Mouse (Mus musculus): ENCODE results near the gene Lcn10. TPM values are rescaled to one million over a fixed set of nuclear protein-coding genes. Genes with fewer than 3 reads are reported as not detected.
"Not testable (repeated sequence)": the region's sequence is repeated elsewhere in the genome, so short reads cannot be mapped to it uniquely, and the experiment has no call there.

Lcn10 gene
- total and polyA plus RNA-seq, 3 experiments: not detected

DNA sequence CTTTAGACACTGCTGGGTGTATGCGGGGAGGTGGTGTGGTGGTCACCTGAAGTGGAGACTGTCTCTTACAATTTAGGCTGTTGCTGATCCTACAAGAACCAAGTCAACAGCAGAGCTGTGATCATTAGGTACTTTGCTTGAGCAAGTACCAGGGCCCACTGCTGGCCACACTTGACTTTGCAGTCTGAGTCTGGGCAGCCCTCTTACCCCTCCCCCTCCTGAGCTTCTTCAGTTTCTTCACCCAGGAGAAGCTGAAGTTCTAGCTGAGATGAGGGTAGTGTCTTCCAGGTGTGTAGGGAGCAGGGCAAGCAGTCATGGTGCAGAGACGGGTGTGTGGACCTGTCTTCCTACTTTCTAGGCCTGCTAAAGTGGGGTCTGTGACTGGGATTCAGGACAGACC, 25.6 kb downstream of the Lcn10 start:
- no peak for DNase-seq (ENCODE audit: low spot score)
- Histone ChIP-seq H3K27me3 (ENCODE audit: insufficient read depth, low read length) (peaks cover 9% of the 10 kb centered on the region), H3K9me3 (replicated peaks) (no peaks in the 10 kb centered on the region), H3K4me1 (ENCODE audit: insufficient read depth, low read depth, low read length) (no peaks in the 10 kb centered on the region), H3K36me3 (replicated peaks) (no peaks in the 10 kb centered on the region), H3K4me3 (ENCODE audit: low read depth, low read length) (no peak overlapping the region)
- TF ChIP-seq GATA1 (IDR thresholded peaks at IDR 0.05; ENCODE audit: borderline replicate concordance, low read length) (no peak), POLR2AphosphoS5 (IDR thresholded peaks at IDR 0.05; ENCODE audit: insufficient replicate concordance, low read depth, low read length) (no peak), CTCF (IDR thresholded peaks at IDR 0.05; ENCODE audit: low read depth, low read length) (no peak), GATA2 (IDR thresholded peaks at IDR 0.05; ENCODE audit: borderline replicate concordance, low read depth, low read length) (no peak), TAL1 (conservative IDR thresholded peaks at IDR 0.05; ENCODE audit: low read depth, low read length) (no peak)
- no peak for ATAC-seq (ENCODE audit: extremely low read depth, insufficient number of reproducible peaks, low FRiP score, poor library complexity, severe bottlenecking)

DNA sequence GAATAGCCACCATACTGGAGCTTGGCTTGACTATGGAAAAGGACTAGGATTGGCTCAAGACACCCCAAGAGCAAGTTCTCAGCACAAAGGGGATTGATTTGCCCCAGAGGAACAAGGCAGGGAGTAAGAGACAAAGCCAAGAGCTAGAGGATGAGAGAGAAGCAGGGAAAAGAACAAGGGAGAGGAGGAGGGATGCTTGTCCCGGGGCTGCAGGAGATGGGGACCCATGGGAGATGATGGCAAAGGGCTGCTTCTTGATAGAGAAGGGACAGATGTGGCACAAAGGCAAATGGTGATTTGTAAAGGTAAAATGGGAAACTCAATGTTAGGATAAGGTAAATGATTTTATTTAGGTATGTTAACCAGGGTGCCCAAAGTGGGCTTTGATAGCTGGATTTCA, 26.5 kb downstream of the Lcn10 start:
- H3K4me3 ChIP-seq (ENCODE audit: low read depth, low read length); H3K27me3 ChIP-seq (ENCODE audit: insufficient read depth, low read length); ATAC-seq (ENCODE audit: extremely low read depth, insufficient number of reproducible peaks, low FRiP score, poor library complexity, severe bottlenecking); H3K9me3 ChIP-seq (replicated peaks); H3K4me1 ChIP-seq (ENCODE audit: insufficient read depth, low read depth, low read length); DNase-seq (ENCODE audit: low spot score); H3K36me3 ChIP-seq (replicated peaks): not testable (repeated sequence)

DNA sequence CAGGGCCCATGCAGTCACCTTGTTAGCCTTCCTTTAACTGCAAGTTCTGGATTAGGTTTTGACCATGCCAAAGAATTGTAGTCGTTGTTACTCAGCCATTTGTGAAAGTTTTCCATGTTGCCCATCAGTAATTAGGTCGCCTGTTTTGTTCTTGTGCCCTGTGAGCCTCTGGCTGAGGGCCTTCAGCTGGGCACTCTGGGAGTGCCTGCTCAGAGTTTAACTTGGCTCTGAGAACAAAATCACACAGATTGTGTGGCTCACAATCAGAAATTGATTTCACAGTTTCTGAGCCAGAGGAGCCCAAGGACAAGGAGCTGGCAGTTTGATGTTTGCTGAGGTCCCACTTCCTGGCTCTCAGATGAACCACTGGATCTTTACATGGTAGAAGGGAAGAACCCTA, 27.3 kb downstream of the Lcn10 start:
- H3K36me3 ChIP-seq (replicated peaks); ATAC-seq (ENCODE audit: extremely low read depth, insufficient number of reproducible peaks, low FRiP score, poor library complexity, severe bottlenecking); H3K4me3 ChIP-seq (ENCODE audit: low read depth, low read length); H3K9me3 ChIP-seq (replicated peaks); H3K4me1 ChIP-seq (ENCODE audit: insufficient read depth, low read depth, low read length); DNase-seq (ENCODE audit: low spot score): not testable (repeated sequence)
- peaks cover 14% of the 10 kb centered on the region for H3K27me3 ChIP-seq (ENCODE audit: insufficient read depth, low read length)

DNA sequence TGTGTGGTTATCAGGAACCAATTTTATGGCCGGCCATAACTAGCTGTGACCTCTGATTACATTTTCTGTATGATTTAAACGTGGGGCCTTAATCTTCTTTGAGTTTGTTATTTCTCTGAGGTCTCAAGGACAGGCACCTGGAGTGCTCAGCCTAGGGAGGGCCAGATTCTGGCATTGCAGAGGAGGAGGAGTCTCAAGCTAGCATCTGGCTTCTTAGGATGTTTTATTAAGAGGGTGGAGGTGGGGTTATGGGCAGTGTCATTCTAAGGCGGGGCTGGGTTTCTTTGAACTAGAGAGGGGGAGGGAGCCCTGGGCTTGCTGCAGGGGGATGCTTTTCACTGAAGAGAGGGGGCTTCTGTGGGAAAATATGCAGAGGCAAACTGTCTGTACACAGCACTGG, 29.1 kb downstream of the Lcn10 start:
- not testable (repeated sequence) for H3K4me3 ChIP-seq (ENCODE audit: low read depth, low read length); DNase-seq (ENCODE audit: low spot score); ATAC-seq (ENCODE audit: extremely low read depth, insufficient number of reproducible peaks, low FRiP score, poor library complexity, severe bottlenecking); H3K36me3 ChIP-seq (replicated peaks); H3K9me3 ChIP-seq (replicated peaks); H3K4me1 ChIP-seq (ENCODE audit: insufficient read depth, low read depth, low read length)
- peaks cover 11% of the 10 kb centered on the region for H3K27me3 ChIP-seq (ENCODE audit: insufficient read depth, low read length)

DNA sequence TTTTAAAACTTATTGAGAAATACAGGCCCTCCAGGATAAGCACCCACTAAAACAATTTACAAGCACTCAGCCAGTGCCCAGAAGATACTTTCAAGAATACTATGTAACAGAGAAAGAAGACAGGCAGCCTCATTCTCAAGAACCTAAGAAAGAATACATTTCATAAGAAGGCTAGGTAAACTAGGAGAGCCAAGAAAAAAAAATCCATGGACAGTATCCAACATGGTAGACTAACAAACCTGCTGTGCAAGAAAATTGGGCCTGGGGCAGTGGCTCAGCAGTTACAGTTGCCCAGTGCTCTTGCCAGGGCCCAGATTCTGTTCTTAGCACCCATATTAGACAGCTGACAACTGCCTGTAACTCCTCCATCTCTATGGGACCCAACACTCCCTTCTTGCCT, 34.7 kb downstream of the Lcn10 start:
- ATAC-seq (ENCODE audit: extremely low read depth, insufficient number of reproducible peaks, low FRiP score, poor library complexity, severe bottlenecking) (no peak), DNase-seq (ENCODE audit: low spot score) (no peak)
- Histone ChIP-seq H3K9me3 (replicated peaks) (no peaks in the 10 kb centered on the region), H3K4me1 (ENCODE audit: insufficient read depth, low read depth, low read length) (no peaks in the 10 kb centered on the region), H3K27me3 (ENCODE audit: insufficient read depth, low read length) (peaks cover 5% of the 10 kb centered on the region), H3K36me3 (replicated peaks) (no peaks in the 10 kb centered on the region), H3K4me3 (ENCODE audit: low read depth, low read length) (no peak overlapping the region)
- TF ChIP-seq TAL1 (conservative IDR thresholded peaks at IDR 0.05; ENCODE audit: low read depth, low read length) (no peak), GATA2 (IDR thresholded peaks at IDR 0.05; ENCODE audit: borderline replicate concordance, low read depth, low read length) (no peak), CTCF (IDR thresholded peaks at IDR 0.05; ENCODE audit: low read depth, low read length) (no peak), GATA1 (IDR thresholded peaks at IDR 0.05; ENCODE audit: borderline replicate concordance, low read length) (no peak), POLR2AphosphoS5 (IDR thresholded peaks at IDR 0.05; ENCODE audit: insufficient replicate concordance, low read depth, low read length) (no peak)

DNA sequence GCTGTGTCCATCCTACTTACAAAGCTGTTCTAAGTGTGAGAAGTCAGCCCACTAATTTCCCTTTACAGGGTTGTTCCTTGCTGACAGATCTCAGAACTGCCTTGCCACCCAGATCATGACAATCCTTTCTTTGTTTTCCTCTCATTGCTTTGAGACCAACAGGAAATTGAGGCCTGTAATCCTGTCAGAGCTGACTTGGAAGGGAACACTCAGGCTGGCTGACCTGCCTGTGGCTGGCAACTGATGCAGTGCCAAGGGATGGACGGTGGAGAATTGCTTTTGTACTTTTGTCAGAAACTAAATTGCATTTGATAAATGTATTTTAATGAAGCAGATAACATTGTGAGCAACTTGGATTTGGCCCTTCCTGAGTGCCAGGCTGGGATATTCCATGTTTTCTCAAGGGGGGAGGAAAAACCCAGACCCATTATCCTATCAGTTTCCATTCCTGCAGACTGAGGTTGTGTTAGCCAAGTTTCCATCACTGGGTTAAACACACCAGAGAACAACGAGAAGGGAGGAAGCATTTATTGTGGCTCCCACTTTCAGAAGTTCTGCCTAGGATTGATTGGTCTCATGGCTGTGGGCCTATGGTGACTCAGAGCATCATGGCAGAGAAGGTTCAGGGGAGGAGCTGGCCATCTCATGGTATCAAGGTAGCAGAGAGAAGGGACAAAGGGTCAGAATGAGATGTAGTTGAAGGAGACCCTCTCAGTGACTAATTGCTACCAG, 50.8 kb downstream of the Lcn10 start:
- no peak for ATAC-seq (ENCODE audit: extremely low read depth, insufficient number of reproducible peaks, low FRiP score, poor library complexity, severe bottlenecking)
- Histone ChIP-seq H3K27me3 (ENCODE audit: insufficient read depth, low read length) (0 out of 2 replicates have a peak, but pooled peaks cover 2% of the 10 kb centered on the region), H3K4me3 (ENCODE audit: low read depth, low read length) (no peak overlapping the region)

More for the DNA sequence above, 50.8 kb downstream of the Lcn10 start:
- peaks cover 2% of the 10 kb centered on the region; the same call in 1 of the 2 replicates for H3K9me3 ChIP-seq (replicated peaks)
- no peaks in the 10 kb centered on the region for H3K36me3 ChIP-seq (replicated peaks)
- no peak for TF ChIP-seq TAL1 (conservative IDR thresholded peaks at IDR 0.05; ENCODE audit: low read depth, low read length)
- no peak for TF ChIP-seq POLR2AphosphoS5 (IDR thresholded peaks at IDR 0.05; ENCODE audit: insufficient replicate concordance, low read depth, low read length)
- no peak for TF ChIP-seq GATA2 (IDR thresholded peaks at IDR 0.05; ENCODE audit: borderline replicate concordance, low read depth, low read length)
- no peak for TF ChIP-seq GATA1 (IDR thresholded peaks at IDR 0.05; ENCODE audit: borderline replicate concordance, low read length)
- no peak for TF ChIP-seq CTCF (IDR thresholded peaks at IDR 0.05; ENCODE audit: low read depth, low read length)
- no peak for DNase-seq (ENCODE audit: low spot score)
- no peaks in the 10 kb centered on the region for H3K4me1 ChIP-seq (ENCODE audit: insufficient read depth, low read depth, low read length)

Other genes with a start within 250 kb of the Lcn10 start
Only the 20 nearest of the 28 such genes appear.
- gene Traf2, start 135.8 kb upstream of the Lcn10 start, total RNA-seq (2014; fragmentation: Nextera tagmentation): 7.1 and 7.9 TPM in 2 replicates
- 18.1 and 19.1 TPM in 2 replicates for gene Traf2, start 135.8 kb upstream of the Lcn10 start, total RNA-seq (2017)
- gene Traf2, start 135.8 kb upstream of the Lcn10 start, polyA plus RNA-seq (2012): 5.4 and 7.8 TPM in 2 replicates
- 102 and 126 TPM in 2 replicates for gene Edf1, start 124.9 kb upstream of the Lcn10 start, total RNA-seq (2014; fragmentation: Nextera tagmentation)
- gene Edf1, start 124.9 kb upstream of the Lcn10 start, total RNA-seq (2017): 91.0 and 109 TPM in 2 replicates
- gene Edf1, start 124.9 kb upstream of the Lcn10 start, polyA plus RNA-seq (2012): 570 and 701 TPM in 2 replicates
- gene Mamdc4, start 107.9 kb upstream of the Lcn10 start, total RNA-seq (2014; fragmentation: Nextera tagmentation): 0.58 and 4.3 TPM in 2 replicates
- gene Mamdc4, start 107.9 kb upstream of the Lcn10 start, total RNA-seq (2017): 1.9 and 5.5 TPM in 2 replicates
- 1.4 and 1.6 TPM in 2 replicates for gene Mamdc4, start 107.9 kb upstream of the Lcn10 start, polyA plus RNA-seq (2012)
- 1.4 and 2.1 TPM in 2 replicates for gene Phpt1, start 107.5 kb upstream of the Lcn10 start, total RNA-seq (2014; fragmentation: Nextera tagmentation)
- 7.1 and 12.5 TPM in 2 replicates for gene Phpt1, start 107.5 kb upstream of the Lcn10 start, total RNA-seq (2017)
- gene Phpt1, start 107.5 kb upstream of the Lcn10 start, polyA plus RNA-seq (2012): 6.5 and 9.5 TPM in 2 replicates
- 0.63 and 1.1 TPM in 2 replicates for gene Ajm1, start 101.0 kb upstream of the Lcn10 start, total RNA-seq (2014; fragmentation: Nextera tagmentation)
- 0.05 TPM in 1 of 2 replicates, not detected in the other for gene Ajm1, start 101.0 kb upstream of the Lcn10 start, total RNA-seq (2017)
- 0.32 and 0.35 TPM in 2 replicates for gene Ajm1, start 101.0 kb upstream of the Lcn10 start, polyA plus RNA-seq (2012)
- 73.4 and 74.9 TPM in 2 replicates for gene Rabl6, start 74.2 kb upstream of the Lcn10 start, total RNA-seq (2014; fragmentation: Nextera tagmentation)
- gene Rabl6, start 74.2 kb upstream of the Lcn10 start, total RNA-seq (2017): 41.5 and 43.2 TPM in 2 replicates
- 79.9 and 82.4 TPM in 2 replicates for gene Rabl6, start 74.2 kb upstream of the Lcn10 start, polyA plus RNA-seq (2012)
- not detected in 2 replicates for gene Ccdc183, start 65.0 kb upstream of the Lcn10 start, total RNA-seq (2014; fragmentation: Nextera tagmentation)
- 0.05 TPM in 1 of 2 replicates, not detected in the other for gene Ccdc183, start 65.0 kb upstream of the Lcn10 start, total RNA-seq (2017)
- gene Ccdc183, start 65.0 kb upstream of the Lcn10 start, polyA plus RNA-seq (2012): not detected in 2 replicates
- gene Tmem141, start 60.7 kb upstream of the Lcn10 start, total RNA-seq (2014; fragmentation: Nextera tagmentation): not detected in 2 replicates
- gene Tmem141, start 60.7 kb upstream of the Lcn10 start, total RNA-seq (2017): not detected in 2 replicates
- not detected in 2 replicates for gene Tmem141, start 60.7 kb upstream of the Lcn10 start, polyA plus RNA-seq (2012)
- gene Fcna, start 54.7 kb upstream of the Lcn10 start, total RNA-seq (2014; fragmentation: Nextera tagmentation): not detected in 2 replicates
- not detected in 2 replicates for gene Fcna, start 54.7 kb upstream of the Lcn10 start, total RNA-seq (2017)
- not detected in 2 replicates for gene Fcna, start 54.7 kb upstream of the Lcn10 start, polyA plus RNA-seq (2012)
- gene Lcn8, start 29.6 kb upstream of the Lcn10 start, total RNA-seq (2014; fragmentation: Nextera tagmentation): not detected in 2 replicates
- not detected in 2 replicates for gene Lcn8, start 29.6 kb upstream of the Lcn10 start, total RNA-seq (2017)
- gene Lcn8, start 29.6 kb upstream of the Lcn10 start, polyA plus RNA-seq (2012): not detected in 2 replicates
- not detected in 2 replicates for gene Lcn5, start 24.8 kb upstream of the Lcn10 start, total RNA-seq (2014; fragmentation: Nextera tagmentation)
- not detected in 2 replicates for gene Lcn5, start 24.8 kb upstream of the Lcn10 start, total RNA-seq (2017)
- not detected in 2 replicates for gene Lcn5, start 24.8 kb upstream of the Lcn10 start, polyA plus RNA-seq (2012)
- not detected in 2 replicates for gene Lcn6, start 5.9 kb upstream of the Lcn10 start, total RNA-seq (2014; fragmentation: Nextera tagmentation)
- gene Lcn6, start 5.9 kb upstream of the Lcn10 start, total RNA-seq (2017): not detected in 2 replicates
- not detected in 2 replicates for gene Lcn6, start 5.9 kb upstream of the Lcn10 start, polyA plus RNA-seq (2012)
- not detected in 2 replicates for gene Obp2a, start 17.3 kb downstream of the Lcn10 start, total RNA-seq (2014; fragmentation: Nextera tagmentation)
- not detected in 2 replicates for gene Obp2a, start 17.3 kb downstream of the Lcn10 start, total RNA-seq (2017)
- gene Obp2a, start 17.3 kb downstream of the Lcn10 start, polyA plus RNA-seq (2012): not detected in 2 replicates
- not detected in 2 replicates for gene Bmyc, start 24.0 kb downstream of the Lcn10 start, total RNA-seq (2014; fragmentation: Nextera tagmentation)
- not detected in 2 replicates for gene Bmyc, start 24.0 kb downstream of the Lcn10 start, total RNA-seq (2017)
- gene Bmyc, start 24.0 kb downstream of the Lcn10 start, polyA plus RNA-seq (2012): not detected in 2 replicates
- gene Obp2b, start 54.3 kb downstream of the Lcn10 start, total RNA-seq (2014; fragmentation: Nextera tagmentation): not detected in 2 replicates
- gene Obp2b, start 54.3 kb downstream of the Lcn10 start, total RNA-seq (2017): not detected in 2 replicates
- not detected in 2 replicates for gene Obp2b, start 54.3 kb downstream of the Lcn10 start, polyA plus RNA-seq (2012)
- gene Lcn3, start 82.8 kb downstream of the Lcn10 start, total RNA-seq (2014; fragmentation: Nextera tagmentation): not detected in 2 replicates
- not detected in 2 replicates for gene Lcn3, start 82.8 kb downstream of the Lcn10 start, total RNA-seq (2017)
- gene Lcn3, start 82.8 kb downstream of the Lcn10 start, polyA plus RNA-seq (2012): not detected in 2 replicates
- not detected in 2 replicates for gene Lcn11, start 94.3 kb downstream of the Lcn10 start, total RNA-seq (2014; fragmentation: Nextera tagmentation)
- gene Lcn11, start 94.3 kb downstream of the Lcn10 start, total RNA-seq (2017): not detected in 2 replicates
- gene Lcn11, start 94.3 kb downstream of the Lcn10 start, polyA plus RNA-seq (2012): not detected in 2 replicates
- gene Gm13539, start 99.5 kb downstream of the Lcn10 start, total RNA-seq (2014; fragmentation: Nextera tagmentation): not detected in 2 replicates
- not detected in 2 replicates for gene Gm13539, start 99.5 kb downstream of the Lcn10 start, total RNA-seq (2017)
- not detected in 2 replicates for gene Gm13539, start 99.5 kb downstream of the Lcn10 start, polyA plus RNA-seq (2012)
- gene Glt6d1, start 133.1 kb downstream of the Lcn10 start, total RNA-seq (2014; fragmentation: Nextera tagmentation): not detected in 2 replicates
- gene Glt6d1, start 133.1 kb downstream of the Lcn10 start, total RNA-seq (2017): not detected in 2 replicates
- not detected in 2 replicates for gene Glt6d1, start 133.1 kb downstream of the Lcn10 start, polyA plus RNA-seq (2012)
- not detected in 2 replicates for gene Lcn9, start 140.4 kb downstream of the Lcn10 start, total RNA-seq (2014; fragmentation: Nextera tagmentation)
- not detected in 2 replicates for gene Lcn9, start 140.4 kb downstream of the Lcn10 start, total RNA-seq (2017)
- gene Lcn9, start 140.4 kb downstream of the Lcn10 start, polyA plus RNA-seq (2012): not detected in 2 replicates

Data from G1E (cell line).